30 mouse cellular contexts compared by ENCODE assay signal in the genomic region with DNA sequence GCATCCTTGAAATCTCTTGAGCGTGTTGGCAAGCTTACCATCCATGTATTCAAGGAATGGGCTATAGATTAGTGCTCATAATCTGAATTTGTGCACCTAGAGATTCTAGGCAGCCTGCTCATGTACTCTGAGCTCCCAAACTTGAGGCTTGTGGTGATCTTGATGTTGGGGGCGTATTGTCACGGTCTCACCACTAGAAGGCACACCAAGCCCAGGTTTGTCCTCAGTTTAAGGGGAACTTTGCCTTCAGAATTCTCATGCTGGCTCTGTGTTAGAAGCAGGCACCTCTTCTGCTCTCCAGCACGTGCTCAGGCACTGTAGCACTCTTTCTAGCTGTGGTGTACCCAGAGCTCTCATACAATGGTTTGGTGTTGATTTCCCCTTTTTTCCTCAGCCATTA. TPM values are rescaled to one million over a fixed set of nuclear protein-coding genes. Genes with fewer than 3 reads are reported as not detected.
A peak's percentile ranks its signal among the peaks of the same experiment; 100 is the strongest.
DNase-seq lines count a peak whose midpoint lies in the region; ATAC-seq and TF ChIP-seq lines count a peak whose summit lies in the region.
"Had no signal": no experiment of that assay in that cellular context is flagged by ENCODE, and none has a peak within 500 bp of the region (broad histone marks: within the 10 kb centered on the region; RNA-seq: fewer than 3 reads in every experiment).

No protein-coding gene starts in this region.

- no peak overlapping the region for H3K4me3 ChIP-seq in liver, postnatal 0 days (ENCODE audit: low read depth, low read length)
- no peak overlapping the region for H3K4me3 ChIP-seq in liver, embryonic 12.5 days
- H3K4me3 ChIP-seq in CH12.LX (replicated peaks in 1 of 3; ENCODE audit: low read depth in 2 of 3, low read length in 2 of 3, poor library complexity in 1 of 3) = no peak overlapping the region
- H3K4me3 ChIP-seq: embryonic facial prominence, embryonic 12.5 days; erythroblast, embryonic 14.5 days; forebrain, embryonic 13.5 days; heart, embryonic 15.5 days; limb, embryonic 12.5 days; liver, embryonic 15.5 days; midbrain, embryonic 12.5 days had no signal

- TF ChIP-seq POLR2A in CH12.LX (IDR thresholded peaks at IDR 0.05; ENCODE audit: low read depth, low read length) = no peak

- no peaks in the 10 kb centered on the region for H3K4me1 ChIP-seq in liver, postnatal 0 days (ENCODE audit: insufficient read depth)
- no peaks in the 10 kb centered on the region for H3K4me1 ChIP-seq in liver, embryonic 12.5 days
- H3K4me1 ChIP-seq in CH12.LX (ENCODE audit: control insufficient read depth in 1 of 2, insufficient read depth in 2 of 2) = no peaks in the 10 kb centered on the region
- H3K4me1 ChIP-seq: embryonic facial prominence, embryonic 12.5 days; forebrain, embryonic 13.5 days; heart, embryonic 15.5 days; limb, embryonic 12.5 days; liver, embryonic 15.5 days; midbrain, embryonic 12.5 days had no signal

- no peak for DNase-seq in liver, postnatal 0 days
- DNase-seq in CH12.LX (ENCODE audit: extremely low read depth) (peak; percentile 11), R1 (ENCODE audit: low read depth, low spot score) (peak; percentile 28)
- no peak for DNase-seq in kidney, postnatal 4 days
- no peak for DNase-seq in kidney, postnatal 25 days
- DNase-seq: cerebellum, adult 9-10 months; gastrocnemius, postnatal 14 days; kidney, adult 8-10 months; kidney, postnatal 14 days; retina, postnatal 1 day; right cerebral cortex, postnatal 4 days had no signal

- no peaks in the 10 kb centered on the region for H3K36me3 ChIP-seq in liver, postnatal 0 days (replicated peaks; ENCODE audit: insufficient read depth, low read length)
- H3K36me3 ChIP-seq in liver, embryonic 12.5 days = no peaks in the 10 kb centered on the region
- H3K36me3 ChIP-seq in CH12.LX (replicated peaks in 1 of 2; ENCODE audit: control insufficient read depth in 1 of 2, insufficient read depth in 1 of 2, low read length in 1 of 2) = no peaks in the 10 kb centered on the region
- H3K36me3 ChIP-seq: embryonic facial prominence, embryonic 12.5 days; G1E; heart, embryonic 15.5 days; limb, embryonic 12.5 days; liver, embryonic 15.5 days; midbrain, embryonic 12.5 days had no signal

- dilution Hi-C loops in CH12.LX (cut with MboI; ENCODE audit: extremely low pct_ligation_motif_present, extremely low pct_unique_long_range_greater_than_20kb, low sequenced_read_pairs) = no loop called here

- in situ Hi-C loops in CH12.LX (cut with MboI; ENCODE audit: low pct_ligation_motif_present, low pct_unique_long_range_greater_than_20kb, low sequenced_read_pairs) = loop anchor here (10.0 kb wide), 1 partner anchor 383 kb away; no protein-coding TSS in a partner anchor

- H3K9me3 ChIP-seq in liver, postnatal 0 days (ENCODE audit: low read length) = no peaks in the 10 kb centered on the region
- peaks cover 14% of the 10 kb centered on the region for H3K9me3 ChIP-seq in liver, embryonic 12.5 days (replicated peaks)
- H3K9me3 ChIP-seq in CH12.LX (replicated peaks; ENCODE audit: low read length) = no peaks in the 10 kb centered on the region
- H3K9me3 ChIP-seq: liver, embryonic 15.5 days had no signal

- TF ChIP-seq CTCF in liver, postnatal 0 days (IDR thresholded peaks at IDR 0.05; ENCODE audit: low read depth) = 0 out of 2 replicates have a peak, but pooled peaks have one; percentile 4
- peak; percentile 5 to 62; a peak in 2 of 4 replicates for TF ChIP-seq CTCF in CH12.LX (conservative IDR thresholded peaks at IDR 0.05 in 1 of 2, IDR thresholded peaks at IDR 0.05 in 1 of 2; ENCODE audit: low read depth in 2 of 2, low read length in 2 of 2)

- 32% methylated on average over 4 of the region's 4 CpGs for WGBS in liver, postnatal 0 days (ENCODE audit: insufficient replicate concordance)
- 24% methylated on average over 4 of the region's 4 CpGs for WGBS in liver, embryonic 12.5 days (ENCODE audit: insufficient replicate concordance)

- ATAC-seq in liver, postnatal 0 days = no peak
- ATAC-seq in liver, embryonic 12.5 days = no peak
- ATAC-seq in megakaryocyte, adult 5-6 weeks (ENCODE audit: poor library complexity, severe bottlenecking) = peak; percentile 57; the same call in 1 of the 2 replicates
- ATAC-seq: forebrain, embryonic 13.5 days had no signal

- H3K27ac ChIP-seq in liver, postnatal 0 days (ENCODE audit: low read depth) = no peak overlapping the region
- no peak overlapping the region for H3K27ac ChIP-seq in liver, embryonic 12.5 days
- no peak overlapping the region for H3K27ac ChIP-seq in CH12.LX (ENCODE audit: insufficient read depth, low read depth)
- H3K27ac ChIP-seq: embryonic facial prominence, embryonic 12.5 days; forebrain, embryonic 13.5 days; heart, embryonic 15.5 days; limb, embryonic 12.5 days; liver, embryonic 15.5 days; macrophage; midbrain, embryonic 12.5 days had no signal

- no peak overlapping the region for H3K4me2 ChIP-seq in liver, postnatal 0 days (ENCODE audit: low read depth, low read length)
- H3K4me2 ChIP-seq in liver, embryonic 12.5 days = no peak overlapping the region
- no peak overlapping the region for H3K4me2 ChIP-seq in CH12.LX (ENCODE audit: insufficient read depth, low read depth, poor library complexity, severe bottlenecking)
- H3K4me2 ChIP-seq: embryonic facial prominence, embryonic 12.5 days; forebrain, embryonic 13.5 days; heart, embryonic 15.5 days; limb, embryonic 12.5 days; liver, embryonic 15.5 days; midbrain, embryonic 12.5 days had no signal

- no peaks in the 10 kb centered on the region for H3K27me3 ChIP-seq in liver, postnatal 0 days (ENCODE audit: insufficient read depth, low read length)
- no peaks in the 10 kb centered on the region for H3K27me3 ChIP-seq in liver, embryonic 12.5 days (replicated peaks)
- peaks cover 8% of the 10 kb centered on the region for H3K27me3 ChIP-seq in CH12.LX (replicated peaks)
- H3K27me3 ChIP-seq: embryonic facial prominence, embryonic 12.5 days; forebrain, embryonic 13.5 days; heart, embryonic 15.5 days; limb, embryonic 12.5 days; liver, embryonic 15.5 days; midbrain, embryonic 12.5 days had no signal

- peak; percentile 60 for TF ChIP-seq RAD21 in CH12.LX (IDR thresholded peaks at IDR 0.05; ENCODE audit: low read depth, low read length)

- no peaks in the 10 kb centered on the region for H3K79me2 ChIP-seq in CH12.LX (replicated peaks; ENCODE audit: control insufficient read depth, extremely low read depth, insufficient read depth, poor library complexity, severe bottlenecking)

- TF ChIP-seq EP300 in liver, postnatal 0 days (IDR thresholded peaks at IDR 0.05; ENCODE audit: low read depth) = no peak
- no peak for TF ChIP-seq EP300 in CH12.LX (IDR thresholded peaks at IDR 0.05; ENCODE audit: low read length)

- no peak overlapping the region for H3K9ac ChIP-seq in liver, postnatal 0 days (replicated peaks)
- no peak overlapping the region for H3K9ac ChIP-seq in liver, embryonic 12.5 days
- H3K9ac ChIP-seq in CH12.LX (ENCODE audit: insufficient read depth, low read depth) = no peak overlapping the region
- H3K9ac ChIP-seq: embryonic facial prominence, embryonic 12.5 days; forebrain, embryonic 13.5 days; heart, embryonic 15.5 days; limb, embryonic 12.5 days; liver, embryonic 15.5 days; midbrain, embryonic 12.5 days had no signal

TF ChIP-seq in CH12.LX, 34 proteins besides CTCF, POLR2A, EP300 and RAD21:
- TF ChIP-seq BHLHE40 (IDR thresholded peaks at IDR 0.05; ENCODE audit: low read depth, low read length) (0 out of 2 replicates have a peak, but pooled peaks have one; percentile 28), ZMIZ1 (IDR thresholded peaks at IDR 0.05; ENCODE audit: low read depth, low read length) (no peak), SMC3 (IDR thresholded peaks at IDR 0.05; ENCODE audit: low read depth, low read length) (peak; percentile 42)

RNA-seq across cellular contexts. Expression of gene Mrgpra1, which starts 41.8 kb away (rescaled TPM):
- polyA plus RNA-seq in liver, postnatal 0 days (2015; fragmentation: Nextera tagmentation; extraction: Ambion mirVana) = not detected in 2 replicates
- not detected in 2 replicates for polyA plus RNA-seq in liver, embryonic 12.5 days (2016; fragmentation: Nextera tagmentation; extraction: Ambion mirVana)
- total RNA-seq in CH12.LX (2012; rRNA removed) (not detected in 2 replicates), CH12.LX (2014; rRNA removed) (not detected in 2 replicates)
- not detected in 2 replicates for polyA plus RNA-seq in CH12.LX (2012; ENCODE audit: insufficient read length, low read depth)
- total RNA-seq in megakaryocyte, adult 5-6 weeks (2015) = not detected in 2 replicates
- total RNA-seq in megakaryocyte, adult 5-6 weeks (2017) = not detected in 2 replicates
- total RNA-seq: adrenal gland, adult 18-20 months; gastrocnemius, postnatal 14 days; heart, adult 8-10 months; layer of hippocampus, postnatal 10 days; monocyte, adult 5-6 weeks had no signal
- polyA plus RNA-seq: embryonic facial prominence, embryonic 12.5 days; erythroblast, embryonic 14.5 days; forebrain, embryonic 13.5 days; G1E; heart, embryonic 15.5 days; hindbrain, embryonic 11.5 days; limb, embryonic 12.5 days; liver, embryonic 15.5 days; macrophage; midbrain, embryonic 12.5 days; neural tube, embryonic 11.5 days; stomach, embryonic 16.5 days; thymus, postnatal 0 days had no signal

RNA-seq across cellular contexts. Expression of gene Mrgpra9, which starts 59.6 kb away (rescaled TPM):
- not detected in 2 replicates for polyA plus RNA-seq in liver, postnatal 0 days (2015; fragmentation: Nextera tagmentation; extraction: Ambion mirVana)
- not detected in 2 replicates for polyA plus RNA-seq in liver, embryonic 12.5 days (2016; fragmentation: Nextera tagmentation; extraction: Ambion mirVana)
- total RNA-seq in CH12.LX (2012; rRNA removed) (not detected in 2 replicates), CH12.LX (2014; rRNA removed) (not detected in 2 replicates)
- 0.26 TPM in 1 of 2 replicates, not detected in the other for polyA plus RNA-seq in CH12.LX (2012; ENCODE audit: insufficient read length, low read depth)
- total RNA-seq in megakaryocyte, adult 5-6 weeks (2015) = not detected in 2 replicates
- not detected in 2 replicates for total RNA-seq in megakaryocyte, adult 5-6 weeks (2017)
- total RNA-seq: adrenal gland, adult 18-20 months; G1E; gastrocnemius, postnatal 14 days; heart, adult 8-10 months; layer of hippocampus, postnatal 10 days; monocyte, adult 5-6 weeks had no signal
- polyA plus RNA-seq: embryonic facial prominence, embryonic 12.5 days; erythroblast, embryonic 14.5 days; forebrain, embryonic 13.5 days; G1E; heart, embryonic 15.5 days; hindbrain, embryonic 11.5 days; limb, embryonic 12.5 days; liver, embryonic 15.5 days; macrophage; midbrain, embryonic 12.5 days; neural tube, embryonic 11.5 days; stomach, embryonic 16.5 days; thymus, postnatal 0 days had no signal

Comparison
In these comparisons a context has a peak if more than half of its experiments do, and no peak if none do; other contexts are left out.
1. DNase-seq: peak in CH12.LX (single experiment) and R1 (single experiment); none in liver, postnatal 0 days (single experiment), kidney, postnatal 4 days (0 of 2) and kidney, postnatal 25 days (0 of 2).